Mouse (Mus musculus) retina, postnatal 7 days (tissue): ENCODE results near the gene Dph1.

ENCODE experiments used
- DNase-seq: peaks from one replicate; pipeline ENCODE4 v3.0.0-alpha.2; 2012; ENCODE audit warnings: low read depth, low spot score

The Dph1 gene

GRCm38 (mm10) chr11:75173799-75174165, 17.3 kb downstream of the Dph1 start:
- no peak for DNase-seq

- DNase-seq, result peak; percentile 73
Observed at GRCm38 (mm10) chr11:75173095-75173798, 17.8 kb downstream of the Dph1 start.

- DNase-seq, result no peak
Observed at GRCm38 (mm10) chr11:75172151-75173094, 18.6 kb downstream of the Dph1 start.

DNA sequence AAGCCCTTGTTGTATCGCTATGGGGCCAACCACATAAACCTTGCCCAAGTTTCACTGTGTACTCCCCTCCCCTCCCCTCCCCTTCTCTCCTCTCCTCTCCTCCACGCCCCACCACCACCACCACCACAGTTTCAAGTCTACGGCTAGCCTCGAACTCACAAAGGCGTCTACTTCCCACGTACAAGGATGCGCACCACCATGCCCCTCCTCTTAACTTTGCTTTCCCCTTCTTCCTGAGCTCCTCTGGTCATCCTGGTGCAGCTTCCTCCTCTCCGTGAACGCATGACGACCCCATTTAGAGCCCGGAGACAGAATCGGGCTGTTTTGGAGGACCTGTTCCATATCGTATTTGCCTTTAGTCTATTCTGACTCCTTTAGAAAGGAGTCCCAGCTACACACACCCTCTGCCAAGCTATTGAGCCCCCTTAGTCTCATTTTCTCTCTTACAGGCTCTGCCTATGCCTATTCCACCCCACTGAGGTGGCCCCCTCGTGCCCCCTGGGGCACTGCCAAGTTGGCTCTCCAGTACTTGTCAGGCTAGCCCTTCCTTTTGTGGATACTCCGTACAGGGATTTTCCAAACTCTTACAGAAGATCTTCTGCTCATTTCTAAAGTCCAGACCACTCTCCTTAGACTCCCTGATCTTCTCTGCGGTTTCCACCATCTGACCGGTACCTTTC, 19.7 kb downstream of the Dph1 start:
- no peak for DNase-seq

GRCm38 (mm10) chr11:75170136-75170751, 20.8 kb downstream of the Dph1 start:
- DNase-seq, result peak; percentile 78

GRCm38 (mm10) chr11:75169405-75170080, 21.5 kb downstream of the Dph1 start, which contains the start of gene Hic1:
Hic1 (minus strand) TSS chr11:75169519.
- DNase-seq, result no peak

GRCm38 (mm10) chr11:75168590-75169361, 22.3 kb downstream of the Dph1 start:
- DNase-seq, result no peak

DNA sequence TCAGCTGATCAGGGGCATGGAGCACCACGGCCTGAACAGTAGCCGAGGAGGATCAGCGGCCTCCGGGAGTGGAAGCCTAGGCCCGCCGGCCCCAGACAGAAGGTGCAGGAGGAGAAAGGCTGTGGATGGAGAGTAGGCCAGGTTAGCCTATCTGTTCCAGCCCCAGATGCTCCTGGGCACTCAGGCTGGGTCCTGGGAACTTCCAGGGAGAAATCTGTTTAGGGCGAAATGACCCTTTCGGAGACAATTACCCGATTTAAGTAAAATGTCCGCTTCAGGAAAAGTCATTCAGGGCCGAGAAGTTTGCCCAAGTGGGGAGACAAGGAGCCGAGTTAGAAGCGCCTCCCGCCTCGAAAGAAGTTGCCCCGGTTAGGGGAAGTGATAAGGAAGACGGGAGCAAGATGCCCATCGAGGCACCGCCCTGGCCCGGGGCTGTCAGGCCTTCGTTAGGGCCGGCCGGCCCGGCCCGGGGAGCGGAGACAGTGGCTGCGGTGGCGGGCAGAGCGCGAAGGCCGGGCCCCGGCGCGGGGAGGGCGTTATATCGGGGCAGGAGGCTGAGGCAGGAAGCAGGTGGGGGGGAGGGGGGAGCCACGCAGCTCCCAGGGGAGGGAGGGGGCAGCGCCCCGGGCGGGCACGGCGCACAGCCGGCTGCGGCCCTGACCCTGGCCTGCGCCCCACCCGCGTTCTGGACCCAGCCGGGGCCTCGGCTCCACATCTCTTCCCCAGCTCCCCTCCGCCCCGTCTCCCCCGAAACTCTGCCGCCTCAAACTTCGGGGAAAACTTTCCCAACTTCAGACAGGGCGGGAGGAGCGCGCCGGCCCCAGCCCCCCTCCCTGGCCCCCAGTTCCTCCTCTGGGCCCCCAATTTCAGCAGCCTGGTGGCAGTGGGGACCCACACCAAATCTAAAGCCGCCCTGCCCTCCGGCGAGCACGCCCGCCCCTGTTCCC, 23.1 kb downstream of the Dph1 start:
- no peak for DNase-seq

DNA sequence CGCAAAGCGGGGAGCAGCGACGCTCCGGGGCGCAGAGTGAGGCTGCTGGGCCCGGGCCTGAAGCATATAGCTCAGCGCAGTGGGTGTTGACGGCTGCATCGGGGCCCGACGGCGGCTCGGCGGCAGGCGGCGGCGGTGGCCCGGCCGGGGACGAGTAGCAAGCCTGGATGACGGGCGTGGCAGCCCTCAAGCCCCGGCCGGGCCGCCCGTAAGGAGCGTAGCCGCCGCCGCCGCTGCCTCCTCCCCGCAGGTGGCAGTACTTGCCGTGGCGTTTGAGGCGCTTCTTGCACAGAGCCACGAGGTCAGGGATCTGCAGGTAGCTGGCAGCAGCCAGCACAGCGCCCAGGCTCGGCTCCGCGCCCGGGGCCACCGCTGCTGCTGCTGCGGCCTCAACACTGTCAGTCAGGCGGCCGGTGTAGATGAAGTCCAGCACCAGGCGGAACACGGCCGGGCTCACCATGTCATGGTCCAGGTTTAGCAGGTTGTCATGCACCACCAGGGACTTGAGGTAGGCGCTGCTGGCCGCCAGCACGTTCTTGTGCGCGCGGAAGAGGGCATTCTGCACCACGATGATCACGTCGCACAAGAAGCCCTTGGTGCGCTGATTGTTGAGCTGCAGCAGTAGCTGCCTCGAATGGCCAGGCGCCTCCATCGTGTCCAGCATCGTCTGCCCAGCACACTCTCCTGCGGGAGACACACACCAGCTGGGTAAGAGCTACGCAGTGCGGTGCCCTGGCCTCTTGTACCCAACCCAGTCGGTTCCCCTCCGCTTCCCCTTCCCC, 24.0 kb downstream of the Dph1 start:
- DNase-seq, result no peak

- DNase-seq, result no peak
Observed at GRCm38 (mm10) chr11:75166193-75166842, 24.7 kb downstream of the Dph1 start.

DNA sequence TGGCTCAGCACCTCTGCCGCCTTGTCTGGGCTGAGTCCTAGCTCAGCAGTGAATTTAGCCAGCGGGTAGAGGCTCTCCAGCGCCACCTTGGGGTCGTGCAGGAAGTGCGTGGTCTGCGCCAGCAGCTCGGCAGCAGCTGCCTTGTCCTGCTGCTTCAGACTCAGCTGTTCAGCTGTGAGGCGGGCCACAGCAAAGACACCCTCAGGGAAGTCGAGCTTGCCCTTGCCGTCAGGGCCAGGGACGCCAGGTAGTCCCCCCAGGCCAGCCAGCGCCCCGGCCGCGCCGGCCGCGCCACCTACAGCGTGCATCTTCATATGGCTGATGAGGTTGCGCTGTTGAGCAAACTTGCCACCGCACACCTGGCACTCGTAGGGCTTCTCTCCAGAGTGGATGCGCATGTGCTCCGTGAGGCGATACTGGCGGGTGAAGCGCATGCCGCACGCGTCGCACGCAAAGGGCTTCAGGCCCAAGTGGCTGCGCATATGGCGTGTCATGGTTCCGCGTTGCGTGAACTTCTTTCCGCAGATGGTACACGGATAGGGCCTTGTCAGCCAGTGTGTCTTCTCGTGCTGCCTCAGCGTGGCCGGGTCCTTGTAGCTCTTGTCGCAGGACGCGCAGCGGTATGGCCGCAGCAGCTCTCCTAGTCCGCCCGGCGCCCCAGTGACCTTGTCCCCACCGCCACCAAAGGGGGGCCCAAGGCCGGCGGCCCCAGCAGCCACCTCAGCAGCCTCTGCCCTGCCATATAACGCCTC, 25.4 kb downstream of the Dph1 start:
- no peak for DNase-seq

GRCm38 (mm10) chr11:75164750-75165149, 26.3 kb downstream of the Dph1 start:
- DNase-seq, result no peak

DNA sequence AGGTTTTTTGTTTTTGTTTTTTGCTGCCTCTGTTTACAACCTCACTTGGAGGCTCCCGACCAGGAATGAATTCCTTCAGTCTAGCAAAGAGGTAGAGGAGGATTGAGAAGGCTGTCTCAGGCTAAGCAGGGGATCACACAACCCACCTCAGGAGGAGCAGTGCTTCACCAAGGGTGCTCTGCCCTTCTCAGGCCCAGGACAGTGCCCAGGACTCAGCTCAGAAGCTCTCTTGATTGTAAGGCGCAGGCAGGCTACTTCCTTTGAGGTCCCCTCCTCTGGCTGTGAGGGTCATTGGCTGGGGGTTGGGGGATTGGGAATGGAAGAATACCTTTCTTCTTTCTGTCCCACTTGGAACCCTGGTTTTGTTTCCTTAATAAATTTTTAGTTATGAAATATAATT, 27.0 kb downstream of the Dph1 start:
- DNase-seq, result no peak

DNA sequence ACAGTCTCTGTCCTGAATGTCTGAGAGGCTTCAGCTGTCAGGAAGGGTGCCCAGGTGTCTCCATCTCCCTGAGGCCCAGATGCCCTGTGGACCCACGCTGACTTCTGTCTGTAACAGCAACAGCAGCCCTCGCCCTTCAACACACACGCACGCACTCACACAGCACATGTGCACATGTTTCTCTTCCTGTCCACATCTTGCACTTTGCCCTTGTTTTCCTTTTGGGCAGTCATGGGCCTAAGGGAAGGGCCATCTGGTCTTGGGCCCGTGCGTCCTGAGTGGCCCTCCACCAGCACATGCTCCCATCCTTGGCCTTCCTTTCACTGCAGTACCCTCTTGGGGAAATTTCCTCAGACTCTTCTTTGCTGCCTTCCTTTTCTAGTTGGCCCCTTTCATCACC, 27.7 kb downstream of the Dph1 start:
- DNase-seq, result no peak

- DNase-seq, result no peak
Observed at GRCm38 (mm10) chr11:75162591-75163080, 28.4 kb downstream of the Dph1 start.

DNA sequence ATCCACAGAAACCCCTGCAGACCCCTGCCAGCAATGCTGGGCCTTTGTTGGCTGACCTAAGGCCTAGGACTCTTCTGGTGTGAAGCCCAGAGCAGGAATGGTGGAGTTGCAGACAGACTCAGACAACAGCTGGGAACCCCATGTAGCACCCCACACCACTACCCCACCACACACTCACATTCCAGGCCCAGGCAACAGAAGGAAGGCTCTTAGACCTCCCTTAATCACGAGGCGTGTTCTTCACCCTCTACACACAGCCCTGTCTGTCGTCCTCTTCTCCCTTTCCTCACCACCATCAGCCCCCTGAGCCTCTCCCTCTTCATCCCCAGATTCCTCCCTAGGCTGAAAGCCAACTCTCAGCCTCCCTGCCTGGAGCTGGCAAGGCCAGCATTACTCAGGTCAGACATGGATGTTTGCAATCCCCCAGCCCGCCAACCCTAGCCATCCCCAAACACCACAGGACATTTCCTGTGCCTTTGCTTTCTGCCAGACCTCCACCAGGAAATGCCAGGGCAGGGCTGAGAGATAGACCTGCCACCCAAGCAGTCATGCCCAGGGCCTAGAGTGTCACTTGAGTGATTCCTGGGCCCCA, 29.5 kb downstream of the Dph1 start:
- no peak for DNase-seq

DNA sequence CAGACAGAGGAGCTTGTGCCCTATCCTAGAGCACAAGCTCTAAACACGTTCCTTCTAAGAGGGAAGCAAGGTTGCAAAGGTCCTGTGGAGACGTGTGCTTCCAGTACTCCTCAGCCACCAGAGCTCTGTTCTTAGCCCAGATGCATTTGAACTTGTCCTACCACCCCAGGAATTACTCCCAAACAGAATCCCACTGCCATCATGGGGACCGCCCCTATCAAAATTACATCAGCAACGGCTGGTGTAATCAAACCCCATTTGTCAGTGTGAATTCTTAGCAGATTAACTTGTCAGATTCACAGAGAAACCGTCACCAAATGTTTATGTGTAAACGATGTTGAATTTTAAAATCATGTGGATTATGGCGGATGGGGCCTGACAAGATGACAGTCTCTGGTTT, 30.1 kb downstream of the Dph1 start:
- no peak for DNase-seq
